Mouse (Mus musculus) retina, adult 2 months (tissue): ENCODE measurements around the gene Dna2.

ENCODE experiments used
- DNase-seq: peaks from one replicate; pipeline ENCODE4 v3.0.0-alpha.2; 2012; ENCODE audit warnings: low read depth, low spot score

Gene Dna2

DNA sequence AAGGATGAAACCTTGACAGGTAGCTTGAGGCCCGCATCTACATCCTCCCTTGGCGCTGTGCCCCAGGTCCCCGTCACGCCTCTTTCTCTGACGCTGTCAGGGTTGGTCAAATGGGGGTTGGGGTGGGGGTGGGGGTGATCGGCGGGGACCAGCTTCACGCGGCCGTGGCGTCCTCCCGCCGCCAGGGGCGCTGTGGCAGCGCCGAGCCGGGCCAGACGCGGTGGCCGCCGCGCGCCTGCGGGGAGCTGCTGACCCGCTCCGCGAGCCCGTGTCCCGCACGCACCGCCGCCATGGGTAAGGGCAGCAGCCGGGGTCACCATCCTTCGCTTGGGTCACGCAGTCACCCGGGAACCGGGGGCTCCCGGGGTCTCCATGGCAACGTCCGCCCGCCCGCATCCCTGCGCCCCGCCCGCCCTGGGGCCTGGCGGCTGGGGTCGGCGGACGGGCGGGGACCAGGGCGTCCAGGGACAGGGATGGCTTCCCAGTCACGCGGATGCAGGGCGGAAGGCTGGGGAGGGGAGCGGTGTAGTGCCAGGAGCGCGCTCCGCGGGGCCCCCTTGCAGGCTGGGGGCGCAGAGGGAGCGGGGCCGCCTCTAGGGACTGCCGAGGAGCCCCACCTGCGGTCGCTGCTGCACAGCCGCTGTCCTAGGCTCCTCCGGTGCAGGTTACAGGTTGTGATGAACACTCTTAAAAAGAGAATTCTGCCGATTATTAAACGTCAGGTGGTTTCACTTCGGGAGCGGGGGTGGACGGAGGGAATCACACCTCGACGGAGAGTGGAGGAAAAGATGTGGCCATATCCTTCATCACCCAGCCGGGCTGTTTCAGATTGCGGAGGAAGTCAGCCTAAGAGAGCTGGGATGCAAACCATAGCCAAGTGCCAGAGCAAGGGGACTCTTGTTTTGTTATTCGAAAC lies 33.5 kb downstream of the Dna2 start, which contains the start of gene Rufy2:
Rufy2 (plus strand) TSS at position 185 of the 916 bp plus-strand sequence.
- peak; percentile 69 for DNase-seq

DNA sequence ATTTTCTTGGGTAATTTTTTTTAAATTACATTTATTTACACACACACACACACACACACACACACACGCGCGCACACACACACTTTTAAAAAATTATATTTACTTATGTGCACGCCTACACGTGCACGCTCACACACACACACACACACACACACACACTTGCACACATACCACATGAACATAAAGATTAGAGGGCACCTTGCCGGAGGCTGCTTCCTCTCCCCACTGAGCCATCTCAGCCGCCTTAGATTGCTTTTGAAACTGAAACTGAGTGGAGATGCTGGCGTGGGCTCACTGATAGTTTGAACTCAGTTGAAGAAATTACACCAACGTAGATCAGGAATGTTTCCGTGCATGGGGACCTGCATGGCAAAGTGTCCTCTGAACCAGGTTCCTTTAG lies 37.2 kb downstream of the Dna2 start:
- no peak for DNase-seq

DNA sequence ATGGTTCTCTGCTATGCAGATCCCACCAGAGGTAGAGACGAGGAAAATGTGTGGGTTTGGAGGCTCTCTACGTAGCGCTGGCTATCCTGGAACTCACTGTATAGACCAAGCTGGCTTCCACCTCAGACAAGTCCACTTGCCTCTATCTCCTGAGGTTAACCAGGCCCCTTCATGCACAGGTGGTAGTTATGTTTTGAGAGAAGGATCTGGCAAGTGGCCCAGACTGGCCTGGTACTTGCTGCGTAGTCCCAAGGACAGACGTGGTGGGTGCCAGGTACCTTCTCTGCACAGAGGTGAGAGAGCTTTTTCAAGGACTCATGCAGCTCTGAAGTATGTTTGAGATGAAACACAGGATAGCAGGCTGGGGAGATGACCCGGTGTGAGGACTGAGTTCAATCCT lies 37.7 kb downstream of the Dna2 start:
- no peak for DNase-seq

DNA sequence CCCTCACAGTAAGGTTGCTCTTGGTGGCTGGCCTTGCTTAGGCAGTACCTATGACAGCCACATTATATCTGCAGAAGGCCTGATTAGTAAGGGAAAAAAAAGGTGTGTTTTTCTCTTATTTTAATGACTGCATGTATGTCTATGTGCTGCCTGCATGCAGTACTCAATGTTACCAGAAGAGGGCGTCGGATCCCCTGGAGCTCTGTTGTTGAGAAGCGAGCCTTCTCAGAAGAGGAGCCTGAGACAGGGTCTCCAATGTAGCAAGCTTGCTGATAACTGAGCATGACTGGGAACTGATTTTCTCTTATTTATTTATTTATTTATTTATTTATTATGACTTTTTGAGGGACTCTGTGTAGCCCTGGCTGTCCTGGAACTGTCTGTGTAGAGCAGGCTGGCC lies 40.5 kb downstream of the Dna2 start:
- no peak for DNase-seq

DNA sequence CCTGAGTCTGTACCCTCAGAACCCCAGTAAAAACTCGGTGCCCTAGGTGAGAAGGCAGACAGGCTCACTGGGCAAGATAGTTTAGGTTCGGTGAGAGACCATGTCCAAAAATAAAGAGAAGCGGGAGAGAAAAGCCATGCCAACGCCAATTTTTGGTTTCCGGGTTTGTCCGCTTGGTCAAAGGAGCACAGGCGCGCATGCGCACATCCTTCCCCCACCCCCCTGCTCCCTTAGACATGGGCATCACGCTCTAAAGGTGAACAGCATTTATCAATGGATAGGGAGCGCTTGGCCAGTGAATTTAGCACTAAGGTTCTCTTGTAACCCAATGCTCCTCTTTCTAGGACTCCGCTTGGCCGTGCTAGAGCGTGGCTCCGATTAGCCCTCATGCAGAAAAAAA lies 43.8 kb downstream of the Dna2 start:
- DNase-seq = no peak

DNA sequence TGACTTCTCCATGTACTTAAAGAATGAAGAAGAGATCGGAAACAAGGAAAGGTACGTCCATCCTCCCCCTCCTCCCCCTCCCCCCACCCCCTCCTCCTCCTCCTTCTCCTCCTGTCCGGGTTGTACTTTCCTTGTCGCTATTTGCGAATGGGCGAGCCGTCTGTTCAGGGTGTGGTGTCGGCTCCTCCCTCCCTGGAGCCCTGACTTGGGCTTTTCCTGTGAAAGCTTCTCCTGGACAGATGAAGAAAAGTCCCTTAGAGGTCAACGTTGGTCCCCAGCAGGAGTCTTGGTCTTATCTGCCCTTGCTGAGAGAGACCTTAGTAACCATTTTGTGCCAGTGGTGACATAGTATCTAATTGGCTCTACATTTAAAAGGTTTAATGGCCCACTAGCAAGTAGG lies 47.2 kb downstream of the Dna2 start:
- DNase-seq = no peak

DNA sequence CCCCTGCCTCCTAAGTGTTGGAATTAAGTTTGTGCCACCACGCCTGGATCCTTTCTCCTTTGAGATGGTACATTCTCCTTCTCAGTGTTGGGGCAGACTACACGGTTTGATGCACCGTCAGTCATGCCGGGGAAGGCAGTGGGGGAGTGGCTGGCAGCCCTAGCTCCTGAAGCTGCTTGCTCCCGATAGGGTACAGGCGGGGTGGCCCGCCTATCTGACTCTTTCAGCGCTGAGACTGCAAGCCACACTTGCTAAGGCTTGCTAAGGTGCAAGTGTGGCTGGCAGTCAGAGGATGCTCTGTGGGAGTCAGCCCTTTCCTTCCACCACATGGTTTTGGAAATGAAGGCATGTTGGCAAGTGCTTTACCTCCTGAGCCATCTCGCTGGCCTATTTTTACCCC lies 53.8 kb downstream of the Dna2 start:
- no peak for DNase-seq

DNA sequence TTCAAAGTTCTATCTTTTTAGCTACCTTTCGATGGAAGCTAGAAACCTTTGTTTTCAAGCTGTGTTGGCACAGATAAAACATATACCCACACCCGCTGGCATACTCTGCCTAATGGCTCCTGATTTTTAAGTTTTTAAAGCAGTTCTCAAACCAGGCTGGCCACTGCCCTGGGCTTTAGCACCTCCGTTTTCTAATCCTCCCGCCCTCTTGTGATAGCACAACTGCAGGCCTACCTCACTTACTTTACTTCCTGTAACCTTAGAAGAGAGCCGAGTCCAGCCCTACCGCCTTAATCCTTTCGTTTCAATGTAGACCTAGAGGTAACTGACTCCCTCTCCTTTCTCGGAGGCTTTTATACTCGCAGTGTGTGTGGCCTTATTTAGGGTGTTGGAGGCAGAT lies 56.4 kb downstream of the Dna2 start:
- DNase-seq = no peak

DNA sequence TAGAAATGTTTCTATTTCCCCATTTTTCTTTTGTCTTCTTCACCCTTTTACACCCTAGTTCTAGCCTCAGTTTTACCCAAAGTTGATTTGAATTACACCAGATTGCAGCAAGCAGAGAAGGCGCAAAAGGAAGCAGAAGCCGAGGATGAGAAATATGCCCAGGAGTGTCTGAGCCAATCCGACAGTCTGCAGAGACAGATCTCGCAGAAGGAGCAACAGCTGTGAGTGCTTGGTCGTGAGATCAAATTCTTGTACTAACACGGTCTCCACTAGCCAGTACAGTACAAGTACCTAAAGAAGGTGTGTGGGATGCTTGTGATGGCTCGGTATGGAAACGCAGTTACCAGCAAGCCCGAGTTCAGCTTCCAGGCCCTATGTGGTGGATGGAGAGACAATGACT lies 57.7 kb downstream of the Dna2 start:
- no peak for DNase-seq

DNA sequence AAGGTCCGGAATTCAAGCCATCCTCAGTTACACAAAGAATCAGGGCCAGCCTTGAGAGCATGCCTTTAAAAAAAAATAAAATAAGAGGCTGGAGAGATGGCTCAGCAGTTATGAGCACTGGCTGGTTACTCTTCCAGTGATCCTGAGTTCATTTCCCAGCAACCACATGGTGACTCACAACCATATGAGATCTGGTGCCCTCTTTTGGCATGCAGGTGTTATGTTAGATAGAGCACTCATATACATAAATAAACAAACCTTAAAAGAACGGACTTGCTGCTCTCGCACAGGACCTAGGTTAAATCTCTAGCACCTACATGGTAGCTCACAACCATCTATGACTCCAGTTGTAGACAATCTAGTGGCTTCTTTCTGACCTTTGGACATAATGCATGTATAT lies 61.4 kb downstream of the Dna2 start:
- no peak for DNase-seq

DNA sequence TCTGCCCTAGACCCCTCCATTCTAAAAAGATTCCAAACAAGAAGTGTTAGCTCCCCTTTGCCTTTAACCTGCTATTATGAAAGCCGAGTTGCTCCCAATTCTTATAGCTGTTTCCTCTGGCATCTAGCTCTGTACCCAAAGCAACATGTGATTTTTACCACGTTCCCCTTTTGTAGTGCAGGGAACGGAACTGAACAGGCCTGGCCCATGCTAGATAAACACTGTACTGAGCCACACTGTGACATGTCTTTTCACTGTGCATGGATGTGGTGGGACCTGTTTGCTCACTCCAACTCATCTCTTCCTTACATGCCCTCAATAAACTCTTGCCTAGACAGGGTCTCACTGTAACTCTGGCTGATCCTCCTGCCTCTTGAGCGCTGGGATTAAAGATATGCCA lies 63.4 kb downstream of the Dna2 start:
- no peak for DNase-seq

DNA sequence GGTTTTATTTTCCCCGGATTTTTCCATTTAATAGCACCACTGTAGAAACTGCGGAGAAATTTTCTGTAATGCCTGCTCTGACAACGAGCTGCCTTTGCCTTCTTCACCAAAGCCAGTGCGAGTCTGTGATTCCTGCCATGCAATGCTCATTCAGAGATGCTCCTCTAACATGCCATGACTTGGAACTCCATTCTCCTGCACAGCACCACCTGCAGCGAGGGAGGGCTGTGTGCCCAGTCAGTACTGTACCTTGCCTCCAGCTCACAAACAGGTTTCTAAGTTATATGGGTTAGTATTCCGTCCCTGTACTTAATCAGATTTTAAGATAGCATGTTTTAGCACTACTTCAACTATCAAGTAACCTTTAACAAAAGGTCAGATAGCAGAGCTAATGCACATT lies 64.7 kb downstream of the Dna2 start:
- no peak for DNase-seq

DNA sequence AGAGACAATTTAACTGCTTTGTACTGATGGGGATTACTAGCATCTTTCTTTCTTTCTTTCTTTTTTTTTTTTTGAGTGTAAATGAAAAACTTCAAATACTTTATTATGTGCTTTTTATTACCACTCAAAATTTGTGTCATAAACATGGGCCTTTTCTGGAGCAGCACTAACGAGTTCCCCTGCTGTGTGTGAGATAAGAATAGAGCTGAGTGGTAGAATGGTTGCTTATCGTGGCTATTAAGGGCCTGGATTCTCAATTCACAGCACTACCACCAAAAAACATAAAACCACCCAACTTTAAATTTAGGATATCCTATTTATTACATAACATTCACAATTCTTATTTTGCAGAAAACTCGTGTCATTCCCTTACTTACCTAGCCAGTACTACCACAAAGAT lies 66.7 kb downstream of the Dna2 start:
- DNase-seq = no peak

DNA sequence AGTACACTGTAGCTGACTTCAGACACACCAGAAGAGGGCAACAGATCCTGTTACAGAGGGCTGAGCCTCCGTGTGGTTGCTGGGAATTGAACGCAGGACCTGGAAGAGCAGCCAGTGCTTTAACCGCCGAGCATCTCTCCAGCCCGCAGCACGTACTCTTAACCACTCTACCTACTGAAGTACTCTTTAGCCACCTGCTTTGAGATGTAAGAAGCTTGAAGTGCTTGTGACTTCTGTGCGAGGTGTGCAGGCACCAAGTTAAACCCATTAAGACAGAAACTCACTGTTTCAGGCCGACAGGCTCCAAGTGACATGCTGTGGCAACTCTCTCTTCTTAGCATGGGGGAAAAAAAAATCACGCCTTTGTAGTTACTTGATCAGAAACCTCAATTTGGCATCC lies 67.3 kb downstream of the Dna2 start:
- DNase-seq = no peak

DNA sequence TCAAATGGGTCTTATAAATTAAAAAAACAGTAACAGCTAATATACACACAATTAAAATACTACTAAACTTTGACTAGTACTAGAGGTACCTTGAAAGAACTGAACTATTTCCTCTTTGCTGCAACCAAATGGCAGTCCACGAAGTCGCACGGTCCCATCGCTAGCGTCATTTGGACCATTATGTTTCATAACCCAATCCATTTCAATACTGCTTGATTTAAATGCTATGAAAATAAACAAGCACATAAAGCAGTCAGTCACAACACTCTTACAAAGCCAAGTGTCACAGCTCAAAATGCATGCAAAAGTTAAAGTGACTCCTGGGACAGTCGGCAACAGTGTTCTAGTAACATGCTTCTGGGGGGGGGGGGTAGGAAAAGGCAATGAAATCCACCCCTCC lies 72.5 kb downstream of the Dna2 start:
- no peak for DNase-seq

DNA sequence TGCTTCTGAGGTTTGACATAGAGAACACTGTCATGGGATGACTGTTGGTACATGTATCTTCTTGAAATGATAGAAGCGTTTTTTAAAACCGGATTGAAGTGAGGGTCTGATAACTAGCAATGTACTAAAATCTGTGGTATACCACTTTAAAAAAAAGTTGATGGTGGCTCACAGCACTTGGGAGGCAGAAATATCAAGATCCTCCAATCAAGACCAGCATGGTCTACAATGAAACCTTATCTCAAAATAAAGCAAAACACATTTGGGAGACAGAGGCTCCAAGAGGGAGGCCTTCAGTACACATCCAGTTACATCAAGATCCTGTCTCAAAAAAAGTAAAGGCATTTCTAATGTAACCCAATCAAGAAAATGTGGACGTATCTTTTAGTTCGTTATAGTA lies 74.9 kb downstream of the Dna2 start:
- DNase-seq = no peak

DNA sequence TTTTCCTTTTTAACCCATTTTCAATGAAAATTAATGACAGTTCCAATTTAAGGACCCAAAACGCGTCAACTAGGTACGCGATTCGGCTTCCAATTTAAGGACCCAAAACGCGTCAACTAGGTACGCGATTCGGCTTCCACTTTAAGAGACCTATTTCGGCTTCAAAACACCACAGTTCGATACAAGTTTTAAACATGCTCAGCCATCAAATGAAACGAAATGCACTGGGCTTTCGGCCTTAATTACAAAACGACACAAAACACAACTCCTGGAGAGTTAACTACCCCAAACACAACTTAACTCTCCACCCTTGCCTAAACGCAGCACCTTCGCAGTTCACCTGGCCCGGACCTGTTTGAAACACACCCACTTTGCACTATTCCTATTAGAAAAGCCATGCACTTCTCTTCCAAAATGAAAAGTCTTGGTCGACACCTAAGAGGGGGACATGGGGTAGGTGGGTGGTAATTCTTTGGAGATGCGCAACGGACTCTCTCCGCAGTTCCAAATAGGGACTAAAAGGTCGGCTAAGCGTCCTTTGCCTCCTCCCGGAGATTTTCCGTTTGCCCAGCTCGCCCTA lies 75.8 kb downstream of the Dna2 start:
- no peak for DNase-seq

DNA sequence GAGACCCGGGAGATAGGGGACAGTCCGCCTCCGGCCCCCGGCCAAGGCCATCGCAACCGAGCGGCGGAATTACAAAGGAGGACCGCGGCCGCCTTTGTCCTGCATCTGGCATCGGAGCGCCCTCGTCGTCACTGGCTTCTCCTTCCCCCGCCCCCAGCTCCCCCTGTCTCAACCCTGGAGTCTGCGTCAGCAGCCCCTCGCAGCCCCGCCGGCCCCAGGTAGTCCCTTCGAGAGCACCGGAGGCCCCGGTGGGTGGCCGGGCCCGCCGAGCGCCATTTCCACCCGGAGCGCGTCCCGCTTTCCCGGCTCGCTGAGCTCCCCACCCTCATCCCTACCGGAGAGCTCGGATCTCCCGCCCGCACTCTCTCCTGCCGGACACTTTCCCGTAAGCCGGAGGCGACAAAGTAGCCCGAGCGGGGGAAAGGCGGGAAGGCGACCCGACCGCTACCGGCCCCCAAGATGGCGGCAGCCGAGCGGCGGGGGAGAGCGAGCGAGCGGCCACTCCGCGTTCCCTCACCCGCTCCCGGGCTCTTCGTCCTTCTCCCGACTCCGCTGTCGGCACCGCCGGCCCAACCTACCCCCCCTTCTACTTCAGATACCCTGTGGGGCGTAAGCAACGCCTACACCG lies 76.4 kb downstream of the Dna2 start:
- no peak for DNase-seq
